Mouse (Mus musculus) liver, embryonic 13.5 days (tissue): ENCODE measurements around the gene Atxn1. TPM values are rescaled to one million over a fixed set of nuclear protein-coding genes. Genes with fewer than 3 reads are reported as not detected.

Experiments used
- ATAC-seq: fragments of 200-750 bp; cut with Nextera tagmentation; 2 replicates; pipeline ENCODE4 v1.8.0; 2017; ENCODE audit warnings: low read depth, mild to moderate bottlenecking, moderate number of reproducible peaks, moderate library complexity
- DNase-seq: peaks from one replicate; pipeline ENCODE4 v3.0.0; 2022
- H3K27ac ChIP-seq: fragments of 300-500 bp; sonication (generic); 2 replicates; pipeline ENCODE4 v1.5.1; 2015; ENCODE audit warnings: moderate library complexity, mild to moderate bottlenecking, inconsistent platforms
- H3K27me3 ChIP-seq: fragments of 300-500 bp; sonication (generic); 2 replicates; pipeline ENCODE4 v1.6.1; 2015; ENCODE audit warnings: mild to moderate bottlenecking, inconsistent platforms
- H3K36me3 ChIP-seq: fragments of 300-500 bp; sonication (generic); 2 replicates; pipeline ENCODE4 v1.6.1; 2015; ENCODE audit warnings: mild to moderate bottlenecking, inconsistent platforms
- H3K4me1 ChIP-seq: fragments of 300-500 bp; sonication (generic); replicated peaks from 2 replicates; pipeline ENCODE4 v1.6.1; 2015; ENCODE audit warnings: inconsistent platforms
- H3K4me2 ChIP-seq: fragments of 300-500 bp; sonication (generic); 2 replicates; pipeline ENCODE4 v1.6.1; 2015; ENCODE audit warnings: inconsistent platforms, mild to moderate bottlenecking, moderate library complexity
- H3K4me3 ChIP-seq: fragments of 300-500 bp; sonication (generic); replicated peaks from 2 replicates; pipeline ENCODE4 v1.5.1; 2015; ENCODE audit warnings: mild to moderate bottlenecking, inconsistent platforms
- H3K9ac ChIP-seq: fragments of 300-500 bp; sonication (generic); 2 replicates; pipeline ENCODE4 v1.6.1; 2015; ENCODE audit warnings: mild to moderate bottlenecking, inconsistent platforms
- H3K9me3 ChIP-seq: fragments of 300-500 bp; sonication (generic); replicated peaks from 2 replicates; pipeline ENCODE4 v1.6.1; 2016; ENCODE audit warnings: inconsistent platforms
- WGBS: fragments of 180-500 bp; shearing (Covaris S2); methylation state at CpG from one replicate; pipeline ENCODE4 v1.1.7; 2015; ENCODE audit not compliant: insufficient replicate concordance; 5-methylcytosine and 5-hydroxymethylcytosine counted together
- polyA plus RNA-seq: library from polyadenylated mRNA; unstranded; fragments of >200 nt; fragmentation: Nextera tagmentation; extraction: Ambion mirVana; gene quantifications from 2 replicates; pipeline ENCODE4 v1.2.1, GENCODE M21; 2015

The Atxn1 gene
- polyA plus RNA-seq, 1 experiment from 2014 or later = 1.5 TPM

DNA sequence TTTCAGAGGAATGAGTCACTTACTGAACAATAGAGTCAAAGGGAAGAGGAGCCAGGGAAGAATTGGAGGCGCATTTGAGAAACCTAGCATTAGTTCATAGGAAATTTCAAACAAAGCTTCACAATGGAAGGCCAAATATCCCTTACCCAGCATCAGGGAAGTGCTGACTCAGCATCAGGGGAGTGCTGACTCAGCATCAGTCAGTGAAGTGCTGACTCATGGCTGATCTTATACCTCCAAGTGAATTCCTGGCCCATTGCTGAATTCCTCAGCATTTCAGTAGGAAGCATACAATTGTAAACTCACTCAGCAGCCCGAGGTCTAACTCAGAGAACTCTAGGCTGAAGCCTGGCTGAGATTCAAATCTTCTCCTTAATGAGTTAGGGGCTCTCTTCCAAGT lies 213.6 kb downstream of the Atxn1 start:
- H3K27ac ChIP-seq = no peak overlapping the region

DNA sequence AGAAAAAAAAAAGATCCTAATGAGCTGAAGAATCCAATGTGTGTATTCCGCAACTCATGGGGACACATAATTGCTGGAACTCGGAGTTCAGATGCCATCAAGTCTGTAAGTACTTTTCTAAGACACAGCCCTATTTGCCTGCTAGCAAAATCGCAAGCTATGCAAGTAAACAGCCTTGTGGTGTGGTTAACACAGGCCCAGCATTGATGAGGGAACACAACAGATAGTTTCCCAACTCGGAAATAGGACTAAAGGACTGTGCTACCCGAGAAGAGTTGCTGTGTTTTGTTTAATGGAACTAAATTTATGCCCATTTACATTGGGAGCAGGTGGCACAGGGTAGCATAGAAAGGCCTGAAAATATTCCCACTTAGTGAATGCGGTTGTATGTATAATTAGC lies 214.2 kb downstream of the Atxn1 start:
- H3K4me1 ChIP-seq = peaks cover 13% of the 10 kb centered on the region; the same call in 1 of the 2 replicates
- ATAC-seq (no peak), DNase-seq (no peak)
- no peak overlapping the region for H3K4me2 ChIP-seq
- H3K27ac ChIP-seq = no peak overlapping the region
- H3K9ac ChIP-seq = no peak overlapping the region
- no peak overlapping the region for H3K4me3 ChIP-seq
- H3K36me3 ChIP-seq = no peaks in the 10 kb centered on the region
- H3K9me3 ChIP-seq = no peaks in the 10 kb centered on the region
- no peaks in the 10 kb centered on the region for H3K27me3 ChIP-seq
- 67% methylated on average over 6 of the region's 6 CpGs for WGBS

More for the DNA sequence above, 213.6 kb downstream of the Atxn1 start:
- no peak overlapping the region for H3K9ac ChIP-seq
- ATAC-seq (no peak), DNase-seq (no peak)
- 51% methylated on average over 2 of the region's 2 CpGs for WGBS
- H3K4me1 ChIP-seq = peaks cover 13% of the 10 kb centered on the region; the same call in 1 of the 2 replicates
- no peaks in the 10 kb centered on the region for H3K36me3 ChIP-seq
- no peak overlapping the region for H3K4me2 ChIP-seq
- H3K4me3 ChIP-seq = no peak overlapping the region
- no peaks in the 10 kb centered on the region for H3K27me3 ChIP-seq
- no peaks in the 10 kb centered on the region for H3K9me3 ChIP-seq

DNA sequence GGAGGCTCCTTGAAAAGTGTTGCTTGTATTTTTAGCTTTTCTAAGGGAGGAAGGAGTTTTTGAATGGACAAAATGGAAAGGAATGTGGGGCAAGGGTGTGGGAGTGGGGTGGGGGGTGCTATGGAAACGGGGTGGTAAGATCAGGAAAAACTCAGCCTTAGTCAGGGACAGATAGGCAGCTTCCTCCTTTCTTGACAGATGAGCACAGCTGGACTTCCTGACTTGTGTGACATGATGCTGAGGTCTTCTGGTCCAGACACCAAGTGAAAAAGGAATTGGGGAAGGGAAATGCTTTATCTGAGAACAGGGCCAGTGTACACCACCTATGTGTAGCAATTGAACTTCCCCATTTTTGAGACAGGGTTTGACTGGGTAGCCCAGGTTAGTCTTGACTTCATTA lies 214.9 kb downstream of the Atxn1 start:
- DNase-seq = no peak
- Histone ChIP-seq H3K4me3 (no peak overlapping the region), H3K27ac (no peak overlapping the region), H3K9me3 (no peaks in the 10 kb centered on the region), H3K9ac (no peak overlapping the region), H3K4me2 (no peak overlapping the region), H3K36me3 (no peaks in the 10 kb centered on the region), H3K4me1 (peaks cover 13% of the 10 kb centered on the region; the same call in 1 of the 2 replicates), H3K27me3 (no peaks in the 10 kb centered on the region)
- 8% methylated on average over 1 of the region's 1 CpGs for WGBS
- ATAC-seq = no peak

DNA sequence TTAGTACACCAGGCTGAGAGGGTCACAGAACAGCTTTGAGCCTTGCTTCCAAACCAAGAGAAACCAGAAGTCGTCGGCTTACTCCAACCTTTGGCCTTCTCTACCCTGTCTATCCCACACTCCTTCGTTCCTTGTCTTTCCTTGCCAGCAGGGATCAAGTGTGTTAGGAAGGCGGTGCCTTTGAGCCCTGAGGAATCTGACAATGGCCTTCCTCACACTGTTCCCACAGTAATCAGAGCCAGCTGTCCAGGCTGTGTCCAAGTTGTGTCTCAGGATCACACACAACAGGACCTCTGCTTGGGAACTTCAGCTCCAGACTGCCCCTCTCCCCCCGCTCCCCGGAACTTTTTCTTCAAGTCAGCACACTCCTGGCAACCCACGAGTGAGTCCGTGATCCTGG lies 215.6 kb downstream of the Atxn1 start:
- Histone ChIP-seq H3K4me1 (peaks cover 13% of the 10 kb centered on the region; the same call in 1 of the 2 replicates), H3K4me3 (no peak overlapping the region), H3K27me3 (no peaks in the 10 kb centered on the region), H3K9me3 (no peaks in the 10 kb centered on the region), H3K9ac (no peak overlapping the region), H3K27ac (no peak overlapping the region), H3K36me3 (no peaks in the 10 kb centered on the region), H3K4me2 (no peak overlapping the region)
- ATAC-seq = no peak
- 63% methylated on average over 8 of the region's 8 CpGs for WGBS
- DNase-seq = no peak

DNA sequence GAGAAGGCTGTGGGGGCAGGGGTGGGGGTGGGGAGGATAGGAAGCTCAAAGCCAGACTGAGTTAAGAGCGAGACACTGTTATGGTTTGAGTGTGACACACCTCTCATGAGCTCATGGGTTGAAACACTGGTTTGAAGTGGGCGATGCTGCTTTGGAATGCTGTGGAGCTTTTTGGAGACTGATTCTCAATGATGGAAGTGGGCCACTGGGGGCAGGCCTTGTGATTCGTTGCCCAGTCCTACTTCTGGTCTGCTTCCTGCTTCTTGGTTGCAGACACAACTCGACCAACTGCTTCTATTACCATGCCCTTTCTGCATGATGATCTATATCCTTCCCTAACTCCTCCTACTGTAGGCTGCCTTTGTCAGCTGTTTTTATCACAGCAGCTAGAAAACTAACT lies 216.1 kb downstream of the Atxn1 start:
- ATAC-seq (no peak), DNase-seq (no peak)
- H3K27ac ChIP-seq = no peak overlapping the region

DNA sequence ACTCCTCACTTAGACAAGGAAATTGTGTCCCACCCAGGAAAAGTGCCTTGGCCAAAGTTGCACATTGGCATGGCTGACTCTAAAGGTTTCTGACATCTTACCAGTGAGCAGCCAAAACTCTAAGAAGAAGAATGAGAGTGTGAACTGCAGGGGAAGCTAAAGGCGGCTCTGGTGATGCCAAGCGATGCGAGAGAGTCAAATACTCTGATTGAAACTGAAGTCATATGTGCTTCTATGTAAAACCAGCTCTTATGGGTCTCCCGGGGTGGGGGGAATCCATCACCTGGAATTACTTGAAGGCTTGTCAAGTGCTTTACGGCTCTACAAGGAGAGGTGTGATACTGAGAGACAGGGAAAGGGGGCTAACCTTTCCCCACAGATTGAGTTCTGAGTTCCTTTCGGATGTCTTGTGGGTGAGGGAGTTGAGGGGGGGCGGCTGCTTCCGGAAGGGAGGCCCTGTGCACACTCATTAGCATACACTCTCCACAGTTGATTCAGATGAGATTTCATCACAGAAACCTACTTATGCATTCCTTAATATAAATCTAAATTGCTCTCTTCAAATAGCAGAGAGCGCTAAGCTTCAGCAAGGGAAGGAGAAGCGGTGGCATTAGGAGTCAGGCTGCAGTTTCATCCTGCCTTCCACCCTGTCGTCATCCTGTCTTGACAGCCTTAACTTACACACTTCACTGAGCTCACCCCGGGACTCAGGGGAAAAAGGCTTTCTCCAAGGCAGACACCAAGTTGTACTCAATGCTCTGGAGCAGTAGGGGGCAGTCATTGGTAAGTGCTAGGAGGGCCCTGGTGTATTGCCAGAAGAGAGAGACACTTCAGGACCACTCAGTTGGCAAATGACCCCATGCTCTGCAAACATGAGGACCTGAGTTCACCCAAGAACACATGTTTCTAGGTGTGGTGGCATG lies 218.7 kb downstream of the Atxn1 start:
- no peak for ATAC-seq

More for the DNA sequence above, 216.1 kb downstream of the Atxn1 start:
- H3K27me3 ChIP-seq = no peaks in the 10 kb centered on the region
- no peaks in the 10 kb centered on the region for H3K36me3 ChIP-seq
- no peak overlapping the region for H3K4me2 ChIP-seq
- WGBS = 32% methylated on average over 4 of the region's 4 CpGs
- peaks cover 13% of the 10 kb centered on the region; the same call in 1 of the 2 replicates for H3K4me1 ChIP-seq
- H3K9ac ChIP-seq = no peak overlapping the region
- no peaks in the 10 kb centered on the region for H3K9me3 ChIP-seq
- no peak overlapping the region for H3K4me3 ChIP-seq

DNA sequence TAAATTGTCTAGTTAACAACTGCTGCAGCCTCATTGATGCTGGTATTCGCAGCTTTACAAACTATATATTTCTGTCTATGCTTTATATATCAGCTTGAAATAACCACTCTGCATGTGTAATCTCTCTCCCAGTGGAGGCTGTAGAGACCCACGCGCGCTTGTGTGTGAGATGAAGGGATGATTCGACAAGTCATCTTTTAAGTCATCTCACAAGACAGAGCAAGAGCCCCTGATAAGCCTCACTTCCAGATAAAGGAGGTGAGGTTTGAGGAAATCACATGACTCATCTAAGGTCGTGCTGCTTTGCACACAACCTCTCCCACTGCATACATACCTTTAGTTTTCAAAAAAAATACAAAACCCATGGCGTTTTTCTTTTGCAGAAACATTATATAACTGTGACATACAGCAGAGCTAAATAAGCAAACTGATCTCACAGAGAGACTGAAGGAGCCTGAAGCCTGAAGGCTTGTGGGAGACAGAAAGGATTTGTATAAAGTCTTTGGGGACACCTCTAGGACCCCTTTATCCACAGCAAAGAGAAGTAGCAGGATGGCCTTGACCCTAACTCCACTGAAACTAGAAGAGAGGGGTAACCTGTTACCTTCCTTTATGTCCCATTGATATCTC lies 219.9 kb downstream of the Atxn1 start:
- Histone ChIP-seq H3K4me1 (peaks cover 10% of the 10 kb centered on the region; the same call in 1 of the 2 replicates), H3K36me3 (no peaks in the 10 kb centered on the region), H3K9ac (no peak overlapping the region), H3K4me3 (no peak overlapping the region), H3K27ac (no peak overlapping the region), H3K27me3 (no peaks in the 10 kb centered on the region), H3K4me2 (no peak overlapping the region), H3K9me3 (no peaks in the 10 kb centered on the region)
- WGBS = 53% methylated on average over 7 of the region's 7 CpGs
- DNase-seq (no peak), ATAC-seq (no peak)

More for the DNA sequence above, 218.7 kb downstream of the Atxn1 start:
- H3K4me2 ChIP-seq = no peak overlapping the region
- no peak overlapping the region for H3K27ac ChIP-seq
- no peak overlapping the region for H3K4me3 ChIP-seq
- H3K27me3 ChIP-seq = no peaks in the 10 kb centered on the region
- H3K9ac ChIP-seq = no peak overlapping the region
- no peaks in the 10 kb centered on the region for H3K9me3 ChIP-seq
- WGBS = 72% methylated on average over 12 of the region's 12 CpGs
- no peaks in the 10 kb centered on the region for H3K36me3 ChIP-seq
- no peak for DNase-seq
- H3K4me1 ChIP-seq = peaks cover 11% of the 10 kb centered on the region; the same call in 1 of the 2 replicates

DNA sequence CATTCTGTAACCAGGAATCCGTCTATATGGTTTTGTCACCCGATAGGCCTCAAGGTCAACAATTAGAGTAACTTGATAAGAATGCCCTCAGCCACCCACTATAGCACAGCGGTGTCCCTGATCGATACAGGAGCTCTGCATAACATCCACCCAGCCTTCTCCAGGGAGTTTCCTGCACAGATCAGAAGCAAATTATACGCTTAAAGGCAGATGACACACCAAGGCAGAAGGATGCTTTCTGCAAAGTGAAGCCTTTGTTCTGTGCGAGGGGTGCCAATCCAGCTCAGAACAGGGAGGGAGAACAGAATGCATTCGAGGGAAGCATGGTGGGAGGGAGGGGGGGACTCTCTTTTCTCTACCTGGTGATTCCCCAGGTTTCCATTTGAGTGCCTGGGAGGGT lies 221.0 kb downstream of the Atxn1 start:
- 59% methylated on average over 7 of the region's 7 CpGs for WGBS
- H3K36me3 ChIP-seq = no peaks in the 10 kb centered on the region
- no peaks in the 10 kb centered on the region for H3K9me3 ChIP-seq
- H3K9ac ChIP-seq = no peak overlapping the region
- ATAC-seq (no peak), DNase-seq (no peak)
- no peak overlapping the region for H3K4me3 ChIP-seq
- no peaks in the 10 kb centered on the region for H3K27me3 ChIP-seq
- no peak overlapping the region for H3K27ac ChIP-seq
- no peak overlapping the region for H3K4me2 ChIP-seq
- peaks cover 2% of the 10 kb centered on the region; the same call in 1 of the 2 replicates for H3K4me1 ChIP-seq

DNA sequence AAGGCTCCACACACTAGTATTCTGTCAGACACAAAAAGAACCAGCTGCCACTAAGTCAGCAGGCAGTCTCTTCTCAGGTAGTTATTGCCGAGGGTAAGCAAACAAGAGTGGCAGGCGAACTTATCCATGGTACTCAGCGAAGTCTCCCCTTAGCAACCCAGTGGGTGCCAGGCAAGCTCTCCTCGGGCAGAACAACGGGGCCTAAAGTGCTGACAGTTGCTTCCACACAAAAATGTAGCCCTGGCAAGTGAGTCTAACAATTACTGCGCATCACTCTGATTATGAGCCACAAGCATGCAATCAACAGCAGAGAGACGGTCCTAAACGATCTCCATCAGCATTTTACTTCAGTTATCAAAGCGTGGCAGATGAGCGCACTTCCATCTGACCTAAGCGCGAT lies 224.4 kb downstream of the Atxn1 start:
- Histone ChIP-seq H3K4me2 (no peak overlapping the region), H3K9me3 (no peaks in the 10 kb centered on the region), H3K27me3 (no peaks in the 10 kb centered on the region), H3K4me3 (no peak overlapping the region), H3K4me1 (no peaks in the 10 kb centered on the region), H3K27ac (no peak overlapping the region), H3K9ac (no peak overlapping the region), H3K36me3 (no peaks in the 10 kb centered on the region)
- no peak for ATAC-seq
- DNase-seq = no peak
- WGBS = 76% methylated on average over 12 of the region's 12 CpGs

DNA sequence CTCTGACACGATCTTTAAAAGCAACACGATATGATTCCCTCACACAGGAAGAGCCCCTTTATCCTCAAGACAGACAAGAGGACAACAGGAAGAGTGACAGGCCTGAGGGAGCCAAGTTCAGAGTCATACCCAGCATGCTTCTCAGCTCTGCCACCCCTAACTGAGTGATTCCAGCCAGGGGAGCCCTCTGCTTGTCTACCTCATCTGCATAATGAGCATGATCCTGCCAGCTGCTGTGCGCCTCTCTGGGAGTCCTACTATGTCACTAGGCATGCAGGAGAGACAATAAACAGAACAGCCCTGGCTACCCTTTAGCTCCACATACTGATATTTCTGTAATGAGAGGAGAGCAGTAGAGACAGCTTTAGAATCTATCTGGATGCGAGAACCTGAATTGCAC lies 228.6 kb downstream of the Atxn1 start:
- DNase-seq = no peak
- Histone ChIP-seq H3K4me2 (no peak overlapping the region), H3K4me3 (no peak overlapping the region), H3K27ac (no peak overlapping the region), H3K27me3 (no peaks in the 10 kb centered on the region), H3K4me1 (no peaks in the 10 kb centered on the region; the same call in 1 of the 2 replicates), H3K9me3 (no peaks in the 10 kb centered on the region), H3K9ac (no peak overlapping the region), H3K36me3 (no peaks in the 10 kb centered on the region)
- WGBS = 72% methylated on average over 4 of the region's 4 CpGs
- no peak for ATAC-seq

DNA sequence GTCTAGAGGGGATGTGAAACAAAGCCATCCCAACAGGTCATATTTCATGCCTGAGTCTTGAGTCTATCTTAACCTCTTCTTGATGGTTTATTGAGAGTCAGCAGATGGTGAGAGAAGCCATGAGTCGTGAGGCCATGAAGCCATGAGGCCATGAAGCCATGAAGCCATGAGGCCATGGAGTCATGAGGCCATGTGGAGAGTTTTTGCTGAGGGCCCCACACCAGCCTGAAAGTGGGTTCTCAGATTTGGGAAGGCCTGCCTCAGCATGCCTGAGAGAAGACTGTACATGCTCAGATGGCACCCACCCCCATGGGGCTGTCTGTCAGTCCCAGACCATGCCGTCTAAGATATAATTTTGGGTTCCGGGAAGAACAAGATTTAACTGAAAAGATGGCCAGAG lies 229.0 kb downstream of the Atxn1 start:
- Histone ChIP-seq H3K27me3 (no peaks in the 10 kb centered on the region), H3K4me2 (no peak overlapping the region), H3K27ac (no peak overlapping the region), H3K9ac (no peak overlapping the region), H3K9me3 (no peaks in the 10 kb centered on the region), H3K4me1 (no peaks in the 10 kb centered on the region; the same call in 1 of the 2 replicates), H3K4me3 (no peak overlapping the region), H3K36me3 (no peaks in the 10 kb centered on the region)
- 65% methylated on average over 3 of the region's 3 CpGs for WGBS
- ATAC-seq (no peak), DNase-seq (no peak)
